Mouse (Mus musculus) MEL (cell line): ENCODE data around the gene Mei4. TPM values are rescaled to one million over a fixed set of nuclear protein-coding genes. Genes with fewer than 3 reads are reported as not detected.
A peak's percentile ranks its signal among the peaks of the same experiment; 100 is the strongest.

Experiments used
- DNase-seq: peaks from one replicate; pipeline ENCODE4 v3.0.0; 2011; ENCODE audit warnings: low read depth, low spot score
- H3K27ac ChIP-seq: 2 replicates; pipeline ENCODE4 v1.5.1; 2012; ENCODE audit warnings: low read depth, mild to moderate bottlenecking, control low read depth, low read length, moderate library complexity; ENCODE audit not compliant: control insufficient read depth
- H3K27me3 ChIP-seq, 2 experiments: fragments of 150-350 bp in 1 of 2; sonication (generic) in 1 of 2; 2 replicates each; pipeline ENCODE4 v1.6.1; 2012; ENCODE audit warnings: low read length in 2 of 2, mild to moderate bottlenecking in 2 of 2, improper control_type of control experiment in 1 of 2, moderate library complexity in 1 of 2; ENCODE audit not compliant: insufficient read depth in 2 of 2, control insufficient read depth in 1 of 2
- H3K36me3 ChIP-seq, 2 experiments: 2 replicates each; pipeline ENCODE4 v1.6.1; 2012 to 2014; ENCODE audit warnings: low read length in 2 of 2, improper control_type of control experiment in 1 of 2, inconsistent platforms in 1 of 2, mild to moderate bottlenecking in 1 of 2; ENCODE audit not compliant: insufficient read depth in 2 of 2, control insufficient read depth in 1 of 2
- H3K4me1 ChIP-seq, 2 experiments: fragments of 150-350 bp in 1 of 2; sonication (generic) in 1 of 2; 2 replicates each; pipeline ENCODE4 v1.6.1; 2012; ENCODE audit warnings: low read length in 2 of 2, improper control_type of control experiment in 1 of 2, mild to moderate bottlenecking in 1 of 2; ENCODE audit not compliant: insufficient read depth in 2 of 2, control insufficient read depth in 1 of 2
- H3K4me3 ChIP-seq, 2 experiments: fragments of 150-350 bp in 1 of 2; sonication (generic) in 1 of 2; 2 replicates each; pipeline ENCODE4 v1.5.1; 2012; ENCODE audit warnings: low read depth in 2 of 2, low read length in 2 of 2, mild to moderate bottlenecking in 2 of 2, moderate library complexity in 2 of 2, control low read depth in 1 of 2, improper control_type of control experiment in 1 of 2; ENCODE audit not compliant: control insufficient read depth in 1 of 2, insufficient read depth in 1 of 2
- H3K79me2 ChIP-seq: 2 replicates; pipeline ENCODE4 v1.6.1; 2012; ENCODE audit warnings: mild to moderate bottlenecking, low read length, moderate library complexity; ENCODE audit not compliant: control insufficient read depth, poor library complexity, insufficient read depth
- H3K9ac ChIP-seq: 2 replicates; pipeline ENCODE4 v1.6.1; 2012; ENCODE audit warnings: low read depth, mild to moderate bottlenecking, control low read depth, low read length, moderate library complexity; ENCODE audit not compliant: control insufficient read depth, poor library complexity, severe bottlenecking
- H3K9me3 ChIP-seq: fragments of 150-350 bp; sonication (generic); replicated peaks from 2 replicates; pipeline ENCODE4 v1.6.1; 2012; ENCODE audit warnings: mild to moderate bottlenecking, low read length, improper control_type of control experiment, moderate library complexity; ENCODE audit not compliant: insufficient read depth
- BHLHE40 ChIP-seq: IDR thresholded peaks from 2 replicates; pipeline ENCODE4 v1.6.1; 2012; ENCODE audit warnings: low read depth, mild to moderate bottlenecking, inconsistent platforms, low read length, improper control_type of control experiment, borderline replicate concordance
- CHD1 ChIP-seq: IDR thresholded peaks from 2 replicates; pipeline ENCODE4 v1.6.1; 2012; ENCODE audit warnings: low read depth, mild to moderate bottlenecking, inconsistent platforms, low read length, improper control_type of control experiment
- CTCF ChIP-seq, 3 experiments: IDR thresholded peaks in 2 of 3; conservative IDR thresholded peaks in 1 of 3; 2 replicates each; pipeline ENCODE4 v1.5.1; 2011 to 2012; ENCODE audit warnings: low read length in 3 of 3, low read depth in 2 of 3, mild to moderate bottlenecking in 2 of 3, improper control_type of control experiment in 1 of 3, inconsistent platforms in 1 of 3, mixed read lengths in 1 of 3, moderate library complexity in 1 of 3; ENCODE audit not compliant: control insufficient read depth in 1 of 3, insufficient read depth in 1 of 3, poor library complexity in 1 of 3, severe bottlenecking in 1 of 3
- ELF1 ChIP-seq: IDR thresholded peaks from 2 replicates; pipeline ENCODE4 v1.6.1; 2014; ENCODE audit warnings: low read depth, mild to moderate bottlenecking, inconsistent platforms, low read length, improper control_type of control experiment, moderate library complexity
- ETS1 ChIP-seq: IDR thresholded peaks from 2 replicates; pipeline ENCODE4 v1.6.1; 2012; ENCODE audit warnings: low read depth, mild to moderate bottlenecking, inconsistent platforms, low read length, improper control_type of control experiment, moderate library complexity
- GATA1 ChIP-seq: IDR thresholded peaks from 2 replicates; pipeline ENCODE4 v1.6.1; 2011; ENCODE audit warnings: low read depth, low read length, improper control_type of control experiment
- JUND ChIP-seq: IDR thresholded peaks from 2 replicates; pipeline ENCODE4 v1.6.1; 2011; ENCODE audit warnings: low read depth, mild to moderate bottlenecking, improper control_type of control experiment, low read length
- MAFK ChIP-seq: IDR thresholded peaks from 2 replicates; pipeline ENCODE4 v1.6.1; 2011; ENCODE audit warnings: low read depth, mild to moderate bottlenecking, low read length, improper control_type of control experiment, borderline replicate concordance
- MXI1 ChIP-seq: IDR thresholded peaks from 2 replicates; pipeline ENCODE4 v1.6.1; 2011; ENCODE audit warnings: mild to moderate bottlenecking, low read depth, low read length, improper control_type of control experiment
- MYC ChIP-seq: IDR thresholded peaks from 2 replicates; pipeline ENCODE4 v1.6.1; 2011; ENCODE audit warnings: low read depth, mild to moderate bottlenecking, low read length, improper control_type of control experiment, moderate library complexity
- NELFE ChIP-seq: IDR thresholded peaks from 2 replicates; pipeline ENCODE4 v1.6.1; 2011; ENCODE audit warnings: low read depth, low read length, improper control_type of control experiment
- POLR2AphosphoS2 ChIP-seq: IDR thresholded peaks from 2 replicates; pipeline ENCODE4 v1.6.1; 2011; ENCODE audit warnings: low read length, improper control_type of control experiment
- RAD21 ChIP-seq: IDR thresholded peaks from 2 replicates; pipeline ENCODE4 v1.6.1; 2011; ENCODE audit warnings: mild to moderate bottlenecking, low read depth, low read length, improper control_type of control experiment
- SIN3A ChIP-seq: IDR thresholded peaks from 2 replicates; pipeline ENCODE4 v1.6.1; 2012; ENCODE audit warnings: low read length, improper control_type of control experiment, inconsistent platforms
- SMC3 ChIP-seq: IDR thresholded peaks from 2 replicates; pipeline ENCODE4 v1.6.1; 2011; ENCODE audit warnings: low read depth, low read length, improper control_type of control experiment
- TAL1 ChIP-seq: IDR thresholded peaks from 2 replicates; pipeline ENCODE4 v1.6.1; 2012; ENCODE audit warnings: mild to moderate bottlenecking, inconsistent platforms, low read length, moderate library complexity, mixed read lengths
- USF1 ChIP-seq: IDR thresholded peaks from 2 replicates; pipeline ENCODE4 v1.6.1; 2014; ENCODE audit warnings: low read depth, mild to moderate bottlenecking, inconsistent platforms, low read length, improper control_type of control experiment, moderate library complexity
- USF2 ChIP-seq, 2 experiments: IDR thresholded peaks; 2 replicates each; pipeline ENCODE4 v1.6.1; 2011 to 2012; ENCODE audit warnings: improper control_type of control experiment in 2 of 2, low read length in 2 of 2, borderline replicate concordance in 1 of 2, inconsistent platforms in 1 of 2, low read depth in 1 of 2, mild to moderate bottlenecking in 1 of 2; ENCODE audit not compliant: insufficient read depth in 1 of 2
- ZC3H11A ChIP-seq: IDR thresholded peaks from 2 replicates; pipeline ENCODE4 v1.6.1; 2012; ENCODE audit warnings: low read depth, mild to moderate bottlenecking, inconsistent platforms, low read length, improper control_type of control experiment
- ZKSCAN1 ChIP-seq: IDR thresholded peaks from 2 replicates; pipeline ENCODE4 v1.6.1; 2012; ENCODE audit warnings: low read depth, mild to moderate bottlenecking, inconsistent platforms, low read length, improper control_type of control experiment, moderate library complexity
- polyA plus RNA-seq, 2 experiments: library from polyadenylated mRNA; stranded (reverse) in 1 of 2; unstranded in 1 of 2; fragments of >175 nt in 1 of 2; fragments of >200 nt in 1 of 2; gene quantifications; 2 replicates each; pipeline versions ENCODE4 v1.2.1 to v1.2.4; 2012; ENCODE audit warnings: low replicate concordance in 2 of 2, low read depth in 1 of 2; ENCODE audit not compliant: insufficient read length in 2 of 2, insufficient read depth in 1 of 2, missing spikeins in 1 of 2
- total RNA-seq: library from RNA; depleted of rRNA; stranded (reverse); fragments of 300-350 nt; gene quantifications from 2 replicates; pipeline ENCODE4 v1.2.3, GENCODE M21; 2012; rRNA removed

Gene Mei4
- total and polyA plus RNA-seq, 3 experiments = not detected

- H3K79me2 ChIP-seq = no peaks in the 10 kb centered on the region
- H3K9ac ChIP-seq = no peak overlapping the region
- no peak for TF ChIP-seq USF1
- TF ChIP-seq MYC = no peak
- no peak for TF ChIP-seq MAFK
- no peak for TF ChIP-seq BHLHE40
- TF ChIP-seq TAL1 = no peak
- no peak for TF ChIP-seq JUND
- no peak for TF ChIP-seq NELFE
- TF ChIP-seq SIN3A = no peak
- no peak for TF ChIP-seq ETS1
- TF ChIP-seq GATA1 = no peak
- TF ChIP-seq CTCF (IDR thresholded peaks at IDR 0.05 in 2 of 3, conservative IDR thresholded peaks at IDR 0.05 in 1 of 3; ENCODE audit: control insufficient read depth in 1 of 3, insufficient read depth in 1 of 3, low read depth in 2 of 3, low read length in 3 of 3, poor library complexity in 1 of 3, severe bottlenecking in 1 of 3) = peak; percentile 16 to 96 (median 42); a peak in 5 of 6 replicates
- TF ChIP-seq CHD1 = no peak
- TF ChIP-seq ZKSCAN1 = no peak
- no peak for TF ChIP-seq ELF1
- TF ChIP-seq RAD21 = peak; percentile 39
- peak; percentile 68 for TF ChIP-seq SMC3
- TF ChIP-seq USF2 (IDR thresholded peaks at IDR 0.05; ENCODE audit: borderline replicate concordance in 1 of 2, insufficient read depth in 1 of 2, low read depth in 1 of 2, low read length in 2 of 2) = no peak
- TF ChIP-seq MXI1 = no peak
- TF ChIP-seq POLR2AphosphoS2 = no peak
- TF ChIP-seq ZC3H11A = 0 out of 2 replicates have a peak, but pooled peaks have one; percentile 37
- DNase-seq = peak; percentile 17
- H3K4me1 ChIP-seq = no peaks in the 10 kb centered on the region
- no peaks in the 10 kb centered on the region for H3K9me3 ChIP-seq
- H3K4me3 ChIP-seq = no peak overlapping the region
- no peaks in the 10 kb centered on the region for H3K36me3 ChIP-seq
- H3K27me3 ChIP-seq = no peaks in the 10 kb centered on the region
- H3K27ac ChIP-seq = no peak overlapping the region
Observed at GRCm38 (mm10) chr9:82247695-82248445, 384.4 kb downstream of the Mei4 start.

Other genes with a start within 250 kb of the Mei4 start
- not detected in 2 replicates for gene Htr1b, start 229.8 kb upstream of the Mei4 start, total RNA-seq
- not detected for gene Htr1b, start 229.8 kb upstream of the Mei4 start, polyA plus RNA-seq